Mouse (Mus musculus): Measurements from ENCODE around the gene Tsen54. TPM values are rescaled to one million over a fixed set of nuclear protein-coding genes. Genes with fewer than 3 reads are reported as not detected.
A peak's percentile ranks its signal among the peaks of the same experiment; 100 is the strongest.

The Tsen54 gene
- polyA plus RNA-seq, 2 experiments = 9.7 to 12.9 TPM

- H3K9ac ChIP-seq (replicated peaks) = no peak overlapping the region
- no peak overlapping the region for H3K27ac ChIP-seq
- no peaks in the 10 kb centered on the region for H3K9me3 ChIP-seq (ENCODE audit: control insufficient read depth, low read length)
- DNase-seq (ENCODE audit: low read depth in 3 of 3, low spot score in 3 of 3) (no peak), ATAC-seq (ENCODE audit: insufficient read depth) (no peak)
- 63% methylated on average over 13 of the region's 13 CpGs for WGBS (ENCODE audit: insufficient replicate concordance)
- H3K4me2 ChIP-seq (ENCODE audit: low read depth) = no peak overlapping the region
- no peaks in the 10 kb centered on the region for H3K4me1 ChIP-seq (replicated peaks; ENCODE audit: control insufficient read depth in 2 of 2, insufficient read depth in 2 of 2, low read length in 1 of 2)
- no peak for TF ChIP-seq CTCF (IDR thresholded peaks at IDR 0.05; ENCODE audit: low read depth)
- TF ChIP-seq EP300 (IDR thresholded peaks at IDR 0.05; ENCODE audit: low read depth) = no peak
- no peak overlapping the region for H3K4me3 ChIP-seq (ENCODE audit: insufficient read depth in 1 of 2, low read depth in 2 of 2, low read length in 2 of 2)
- H3K27me3 ChIP-seq (ENCODE audit: control insufficient read depth, insufficient read depth, low read length) = peaks cover 45% of the 10 kb centered on the region
- no peaks in the 10 kb centered on the region for H3K36me3 ChIP-seq (replicated peaks; ENCODE audit: control insufficient read depth, insufficient read depth, low read depth)
These were observed 43.4 kb downstream of the Tsen54 start for GRCm38 (mm10) chr11:115857936-115858335.

- H3K9me3 ChIP-seq (ENCODE audit: control insufficient read depth, low read length) = no peaks in the 10 kb centered on the region
- H3K4me3 ChIP-seq (ENCODE audit: insufficient read depth in 1 of 2, low read depth in 2 of 2, low read length in 2 of 2) = peak within 1 kb of the TSS in 1 of 2 experiments; percentile 31; a peak in 2 of 4 replicates
- DNase-seq (ENCODE audit: low read depth in 3 of 3, low spot score in 3 of 3) (no peak), ATAC-seq (ENCODE audit: insufficient read depth) (no peak)
- H3K36me3 ChIP-seq (replicated peaks; ENCODE audit: control insufficient read depth, insufficient read depth, low read depth) = no peaks in the 10 kb centered on the region
- H3K27ac ChIP-seq = no peak within 1 kb of the TSS
- TF ChIP-seq EP300 (IDR thresholded peaks at IDR 0.05; ENCODE audit: low read depth) = no peak
- no peak for TF ChIP-seq CTCF (IDR thresholded peaks at IDR 0.05; ENCODE audit: low read depth)
- WGBS (ENCODE audit: insufficient replicate concordance) = 11% methylated on average over 27 of the region's 27 CpGs
- no peaks in the 10 kb centered on the region for H3K4me1 ChIP-seq (replicated peaks; ENCODE audit: control insufficient read depth in 2 of 2, insufficient read depth in 2 of 2, low read length in 1 of 2)
- peaks cover 45% of the 10 kb centered on the region for H3K27me3 ChIP-seq (ENCODE audit: control insufficient read depth, insufficient read depth, low read length)
- H3K4me2 ChIP-seq (ENCODE audit: low read depth) = peak within 1 kb of the TSS; percentile 46
- H3K9ac ChIP-seq (replicated peaks) = no peak within 1 kb of the TSS
These were observed 43.8 kb downstream of the Tsen54 start, which contains the start of gene Myo15b for GRCm38 (mm10) chr11:115858354-115858753. TSS of gene Myo15b (plus strand) at chr11:115858406.

DNA sequence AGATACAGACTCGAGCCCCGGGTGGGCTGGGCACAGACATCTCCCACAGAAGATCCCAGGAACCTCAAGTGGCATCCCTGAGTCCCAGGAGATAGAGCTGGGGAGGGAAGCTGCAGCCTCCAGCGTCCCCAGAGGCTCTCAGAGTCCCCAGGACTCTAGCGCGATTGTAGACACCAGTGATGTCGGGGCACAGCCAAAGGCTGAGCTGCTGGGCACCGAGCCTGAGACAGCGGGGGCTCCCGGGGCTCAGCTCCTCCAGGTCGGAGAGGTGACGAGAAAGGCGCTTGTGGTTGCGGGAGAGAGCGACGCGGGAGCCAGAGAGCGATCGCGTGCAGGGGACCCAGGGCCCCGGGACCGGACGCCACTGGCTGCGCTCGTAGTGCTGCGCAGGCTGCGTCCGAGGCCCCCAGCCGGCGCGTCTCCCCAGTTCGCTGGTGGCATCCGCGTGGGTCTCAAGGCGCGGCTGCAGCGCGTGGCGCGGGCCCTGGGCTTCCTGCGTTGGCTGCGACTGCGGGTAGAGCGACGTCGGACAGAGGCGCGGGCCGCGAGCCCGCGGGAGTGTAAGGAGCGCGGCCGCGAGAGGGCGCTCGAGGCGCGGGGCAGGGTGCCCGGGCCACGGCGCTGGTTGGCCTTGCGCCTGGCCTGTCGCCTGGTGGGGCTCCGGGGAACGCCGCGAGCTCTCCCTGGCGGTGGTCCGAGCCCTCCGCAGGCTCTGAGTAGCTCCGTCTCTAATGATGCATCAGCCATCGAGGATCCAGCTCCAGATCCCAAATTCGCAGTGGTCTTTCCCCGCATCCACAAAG is 44.8 kb downstream of the Tsen54 start:
- ATAC-seq (ENCODE audit: insufficient read depth) = peak; percentile 76
- H3K9me3 ChIP-seq (ENCODE audit: control insufficient read depth, low read length) = no peaks in the 10 kb centered on the region
- peak; percentile 47 to 61 (median 59) for DNase-seq (ENCODE audit: low read depth in 3 of 3, low spot score in 3 of 3)

DNA sequence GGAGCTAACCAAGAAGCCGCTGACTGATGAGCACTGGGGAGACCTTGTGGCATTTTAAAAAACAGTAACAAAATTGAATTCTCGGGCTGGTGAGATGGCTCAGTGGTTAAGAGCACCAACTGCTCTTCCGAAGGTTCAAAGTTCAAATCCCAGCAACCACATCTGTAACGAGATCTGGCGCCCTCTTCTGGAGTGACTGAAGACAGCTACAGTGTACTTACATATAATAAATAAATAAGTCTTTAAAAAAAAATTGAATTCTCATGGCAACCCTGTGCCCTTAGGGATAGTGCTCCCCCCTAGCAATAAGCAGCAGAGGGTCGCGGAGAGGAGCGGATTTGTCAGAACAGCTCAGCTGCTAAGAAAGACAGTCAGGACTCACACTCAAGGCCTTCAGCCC is 49.4 kb downstream of the Tsen54 start:
- no peak overlapping the region for H3K27ac ChIP-seq
- no peak for DNase-seq (ENCODE audit: low read depth in 3 of 3, low spot score in 3 of 3)
- no peaks in the 10 kb centered on the region for H3K36me3 ChIP-seq (replicated peaks; ENCODE audit: control insufficient read depth, insufficient read depth, low read depth)
- 67% methylated on average over 8 of the region's 8 CpGs for WGBS (ENCODE audit: insufficient replicate concordance)
- no peak for ATAC-seq (ENCODE audit: insufficient read depth)
- no peaks in the 10 kb centered on the region for H3K4me1 ChIP-seq (replicated peaks; ENCODE audit: control insufficient read depth in 2 of 2, insufficient read depth in 2 of 2, low read length in 1 of 2)
- no peak overlapping the region for H3K4me3 ChIP-seq (ENCODE audit: insufficient read depth in 1 of 2, low read depth in 2 of 2, low read length in 2 of 2)
- no peaks in the 10 kb centered on the region for H3K9me3 ChIP-seq (ENCODE audit: control insufficient read depth, low read length)
- TF ChIP-seq CTCF (IDR thresholded peaks at IDR 0.05; ENCODE audit: low read depth) (peak; percentile 46; the same call in 1 of the 2 replicates), EP300 (IDR thresholded peaks at IDR 0.05; ENCODE audit: low read depth) (no peak)
- H3K27me3 ChIP-seq (ENCODE audit: control insufficient read depth, insufficient read depth, low read length) = peaks cover 26% of the 10 kb centered on the region
- H3K4me2 ChIP-seq (ENCODE audit: low read depth) = no peak overlapping the region
- H3K9ac ChIP-seq (replicated peaks) = no peak overlapping the region

More for the DNA sequence above, 44.8 kb downstream of the Tsen54 start:
- Histone ChIP-seq H3K4me2 (ENCODE audit: low read depth) (peak overlapping the region; percentile 46), H3K27me3 (ENCODE audit: control insufficient read depth, insufficient read depth, low read length) (peaks cover 45% of the 10 kb centered on the region), H3K4me1 (replicated peaks; ENCODE audit: control insufficient read depth in 2 of 2, insufficient read depth in 2 of 2, low read length in 1 of 2) (no peaks in the 10 kb centered on the region), H3K9ac (replicated peaks) (no peak overlapping the region), H3K4me3 (ENCODE audit: insufficient read depth in 1 of 2, low read depth in 2 of 2, low read length in 2 of 2) (peak overlapping the region in 1 of 2 experiments; percentile 31; a peak in 2 of 4 replicates), H3K27ac (no peak overlapping the region), H3K36me3 (replicated peaks; ENCODE audit: control insufficient read depth, insufficient read depth, low read depth) (no peaks in the 10 kb centered on the region)
- TF ChIP-seq EP300 (IDR thresholded peaks at IDR 0.05; ENCODE audit: low read depth) (no peak), CTCF (IDR thresholded peaks at IDR 0.05; ENCODE audit: low read depth) (peak; percentile 78)
- WGBS (ENCODE audit: insufficient replicate concordance) = 3% methylated on average over 69 of the region's 75 CpGs

- Histone ChIP-seq H3K9me3 (ENCODE audit: control insufficient read depth, low read length) (no peaks in the 10 kb centered on the region), H3K4me1 (replicated peaks; ENCODE audit: control insufficient read depth in 2 of 2, insufficient read depth in 2 of 2, low read length in 1 of 2) (peaks cover 6 to 17% of the 10 kb centered on the region in 2 experiments; a peak in 3 of 4 replicates), H3K27me3 (ENCODE audit: control insufficient read depth, insufficient read depth, low read length) (no peaks in the 10 kb centered on the region), H3K4me2 (ENCODE audit: low read depth) (no peak overlapping the region), H3K4me3 (ENCODE audit: insufficient read depth in 1 of 2, low read depth in 2 of 2, low read length in 2 of 2) (no peak overlapping the region), H3K9ac (replicated peaks) (no peak overlapping the region), H3K36me3 (replicated peaks; ENCODE audit: control insufficient read depth, insufficient read depth, low read depth) (no peaks in the 10 kb centered on the region), H3K27ac (no peak overlapping the region)
- 44% methylated on average over 8 of the region's 8 CpGs for WGBS (ENCODE audit: insufficient replicate concordance)
- ATAC-seq (ENCODE audit: insufficient read depth) (peak; percentile 31), DNase-seq (ENCODE audit: low read depth in 3 of 3, low spot score in 3 of 3) (peak; percentile 29 to 52 (median 37))
- TF ChIP-seq EP300 (IDR thresholded peaks at IDR 0.05; ENCODE audit: low read depth) (no peak), CTCF (IDR thresholded peaks at IDR 0.05; ENCODE audit: low read depth) (no peak)
These were observed 54.9 kb downstream of the Tsen54 start for GRCm38 (mm10) chr11:115869393-115869792.
